Mouse (Mus musculus): ENCODE measurements around the gene Fv1.
"Not testable (repeated sequence)": the region's sequence is repeated elsewhere in the genome, so short reads cannot be mapped to it uniquely, and the experiment has no call there.

The Fv1 gene

DNA sequence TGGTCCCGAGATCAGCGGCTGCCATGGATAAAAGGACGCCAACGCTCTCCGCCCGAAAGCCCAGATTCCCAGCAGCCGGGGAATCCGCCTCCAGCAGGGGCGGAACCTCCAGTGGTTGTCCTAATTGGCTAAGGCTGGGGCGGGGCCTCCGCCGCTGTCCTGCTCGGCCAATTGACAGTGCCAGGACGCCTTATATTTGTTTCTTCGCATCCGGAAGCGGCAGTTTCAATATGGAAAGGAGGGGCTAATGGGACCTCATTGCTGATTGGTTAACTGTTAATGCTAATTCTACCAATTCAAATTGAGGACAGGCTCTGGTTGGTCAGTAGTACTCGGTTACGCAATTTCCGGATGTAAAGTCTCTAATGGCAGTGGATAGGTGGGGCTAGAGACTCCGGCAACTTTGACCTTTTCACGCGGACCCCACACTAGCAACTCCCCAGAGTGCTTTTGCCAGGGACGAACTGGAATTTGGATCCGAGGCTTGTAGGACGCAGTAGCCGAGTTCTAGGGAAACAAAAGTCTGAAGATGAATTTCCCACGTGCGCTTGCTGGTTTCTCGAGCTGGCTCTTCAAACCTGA lies at the start of gene Fv1, which contains the start of gene Miip:
TSS of gene Fv1 (plus strand) at position 530 of the 582 bp plus-strand sequence.
TSS of gene Miip (minus strand) at position 367 of the 582 bp plus-strand sequence.
- peak; percentile 96 for DNase-seq (ENCODE audit: extremely low spot score, low read depth, low spot score)

DNA sequence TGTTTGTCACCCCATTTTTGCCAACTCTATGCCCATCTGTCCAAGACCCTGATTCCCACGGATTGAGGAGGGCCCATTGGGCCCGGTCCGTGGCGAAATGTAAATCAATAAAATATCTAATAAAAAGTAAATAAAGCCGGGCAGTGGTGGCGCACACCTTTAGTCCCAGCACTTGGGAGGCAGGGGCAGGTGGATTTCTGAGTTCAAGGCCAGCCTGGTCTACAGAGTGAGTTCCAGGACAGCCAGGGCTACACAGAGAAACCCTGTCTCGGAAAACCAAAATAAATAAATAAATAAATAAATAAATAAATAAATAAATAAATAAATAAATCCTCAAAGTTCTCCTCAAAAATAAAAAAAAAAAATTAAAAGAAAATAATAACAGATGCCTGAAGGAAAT lies 49.1 kb upstream of the Fv1 start:
- not testable (repeated sequence) for DNase-seq (ENCODE audit: extremely low spot score, low read depth, low spot score)

DNA sequence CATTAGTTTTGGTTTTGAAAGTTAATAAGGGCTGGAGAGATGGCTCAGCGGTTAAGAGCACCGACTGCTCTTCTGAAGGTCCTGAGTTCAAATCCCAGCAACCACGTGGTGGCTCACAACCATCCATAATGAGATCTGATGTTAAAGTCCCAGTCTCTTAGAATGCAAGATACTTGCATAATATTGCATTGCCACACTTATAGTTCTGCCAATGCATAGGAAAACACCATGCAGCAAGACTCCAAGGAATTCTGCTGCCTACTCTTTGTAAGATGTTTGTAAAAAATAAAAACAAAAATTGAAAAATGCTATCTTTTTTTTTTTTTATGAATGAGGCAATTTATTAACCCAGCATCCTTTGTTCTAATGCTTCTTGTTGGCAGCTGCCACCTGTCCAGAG lies 47.4 kb upstream of the Fv1 start:
- not testable (repeated sequence) for DNase-seq (ENCODE audit: extremely low spot score, low read depth, low spot score)

DNA sequence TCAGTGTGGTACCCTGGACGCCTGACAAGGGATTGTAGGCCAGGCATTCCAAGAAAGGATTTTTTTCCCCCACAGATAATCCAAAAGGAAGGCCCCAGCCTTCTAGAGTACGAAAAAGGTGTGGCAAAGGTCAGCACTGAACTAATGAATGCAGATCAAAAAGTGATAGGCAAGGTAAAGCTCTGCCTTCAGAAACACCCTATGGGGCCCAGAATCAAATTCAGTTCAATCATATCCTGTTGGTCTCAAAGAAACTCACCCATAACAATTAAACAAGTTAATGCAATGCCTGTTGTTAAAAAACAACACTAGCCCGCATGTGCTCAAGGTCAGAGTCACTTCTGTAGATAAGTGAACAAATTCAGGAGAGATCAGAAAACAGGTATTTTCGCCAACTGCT lies 44.4 kb upstream of the Fv1 start:
- no peak for DNase-seq (ENCODE audit: extremely low spot score, low read depth, low spot score)

GRCm38 (mm10) chr4:147839282-147839681 lies 29.5 kb upstream of the Fv1 start:
- DNase-seq (ENCODE audit: extremely low spot score, low read depth, low spot score) = not testable (repeated sequence)

DNA sequence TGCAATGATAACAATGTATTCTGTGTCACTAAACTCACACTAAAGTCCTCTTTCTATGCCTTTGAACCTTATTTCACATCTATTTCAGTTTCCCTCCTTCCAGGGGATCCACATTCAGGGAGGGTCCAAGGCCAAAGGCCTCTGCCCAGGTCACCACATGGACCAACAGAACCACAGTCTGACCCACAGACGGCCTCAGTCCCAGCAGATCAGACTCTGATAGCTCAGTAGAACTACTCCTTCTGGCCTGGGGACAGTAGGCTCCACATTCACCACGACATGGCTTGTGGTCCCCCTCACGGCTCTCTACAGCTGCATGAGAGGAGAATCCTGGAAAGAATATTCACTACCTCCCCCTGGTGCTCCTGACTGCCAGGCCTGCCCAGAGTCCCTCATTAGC lies 25.9 kb upstream of the Fv1 start:
- DNase-seq (ENCODE audit: extremely low spot score, low read depth, low spot score) = no peak

- DNase-seq (ENCODE audit: extremely low spot score, low read depth, low spot score) = peak; percentile 96
These were observed 20.9 kb upstream of the Fv1 start, which contains the start of gene Zfp933 for GRCm38 (mm10) chr4:147847614-147848583. TSS of gene Zfp933 (minus strand) at chr4:147848366.

GRCm38 (mm10) chr4:147848584-147848991 lies 20.2 kb upstream of the Fv1 start:
- DNase-seq (ENCODE audit: extremely low spot score, low read depth, low spot score) = no peak

GRCm38 (mm10) chr4:147850776-147851175 lies 18.0 kb upstream of the Fv1 start:
- DNase-seq (ENCODE audit: extremely low spot score, low read depth, low spot score) = no peak

DNA sequence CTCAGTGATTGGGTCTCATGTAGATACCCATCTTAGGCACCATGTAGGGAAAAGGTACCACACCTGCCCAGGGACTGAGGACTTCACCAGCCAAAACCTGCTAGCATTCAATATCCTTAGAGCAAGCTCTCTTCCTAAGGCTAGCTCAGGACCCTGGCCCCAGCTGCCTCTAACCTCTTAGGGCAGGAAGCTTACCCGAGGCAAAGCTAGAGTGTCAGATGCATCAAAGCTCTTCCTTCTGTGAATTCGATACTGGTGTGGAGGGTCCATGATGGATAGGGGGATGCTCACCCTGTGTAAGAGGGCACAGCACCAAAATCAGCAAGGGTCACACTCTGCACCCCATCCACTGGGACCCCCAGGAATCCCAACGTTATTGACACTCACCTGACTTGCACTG lies 6.7 kb upstream of the Fv1 start:
- DNase-seq (ENCODE audit: extremely low spot score, low read depth, low spot score) = no peak

- DNase-seq (ENCODE audit: extremely low spot score, low read depth, low spot score) = no peak
These were observed 3.1 kb upstream of the Fv1 start for GRCm38 (mm10) chr4:147865651-147866050.

- no peak for DNase-seq (ENCODE audit: extremely low spot score, low read depth, low spot score)
These were observed 2.7 kb upstream of the Fv1 start for GRCm38 (mm10) chr4:147866056-147866455.

DNA sequence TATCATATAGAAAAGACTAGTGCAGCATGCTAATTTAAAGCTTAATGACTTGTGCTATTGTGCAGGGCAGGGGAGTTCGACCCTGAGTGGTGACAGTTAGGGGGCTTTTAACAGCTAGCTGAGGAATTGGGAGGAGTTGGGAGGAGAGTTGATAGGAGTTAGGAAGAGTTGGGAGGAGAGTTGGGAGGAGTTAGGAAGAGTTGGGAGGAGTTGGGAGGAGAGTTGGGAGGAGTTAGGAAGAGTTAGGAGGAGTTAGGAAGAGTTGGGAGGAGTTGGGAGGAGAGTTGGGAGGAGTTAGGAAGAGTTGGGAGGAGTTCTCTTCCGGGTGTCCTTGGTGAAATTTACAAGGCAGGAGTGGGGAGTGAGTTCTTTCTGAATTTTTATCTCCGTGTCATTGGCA lies 2.0 kb upstream of the Fv1 start:
- not testable (repeated sequence) for DNase-seq (ENCODE audit: extremely low spot score, low read depth, low spot score)

DNA sequence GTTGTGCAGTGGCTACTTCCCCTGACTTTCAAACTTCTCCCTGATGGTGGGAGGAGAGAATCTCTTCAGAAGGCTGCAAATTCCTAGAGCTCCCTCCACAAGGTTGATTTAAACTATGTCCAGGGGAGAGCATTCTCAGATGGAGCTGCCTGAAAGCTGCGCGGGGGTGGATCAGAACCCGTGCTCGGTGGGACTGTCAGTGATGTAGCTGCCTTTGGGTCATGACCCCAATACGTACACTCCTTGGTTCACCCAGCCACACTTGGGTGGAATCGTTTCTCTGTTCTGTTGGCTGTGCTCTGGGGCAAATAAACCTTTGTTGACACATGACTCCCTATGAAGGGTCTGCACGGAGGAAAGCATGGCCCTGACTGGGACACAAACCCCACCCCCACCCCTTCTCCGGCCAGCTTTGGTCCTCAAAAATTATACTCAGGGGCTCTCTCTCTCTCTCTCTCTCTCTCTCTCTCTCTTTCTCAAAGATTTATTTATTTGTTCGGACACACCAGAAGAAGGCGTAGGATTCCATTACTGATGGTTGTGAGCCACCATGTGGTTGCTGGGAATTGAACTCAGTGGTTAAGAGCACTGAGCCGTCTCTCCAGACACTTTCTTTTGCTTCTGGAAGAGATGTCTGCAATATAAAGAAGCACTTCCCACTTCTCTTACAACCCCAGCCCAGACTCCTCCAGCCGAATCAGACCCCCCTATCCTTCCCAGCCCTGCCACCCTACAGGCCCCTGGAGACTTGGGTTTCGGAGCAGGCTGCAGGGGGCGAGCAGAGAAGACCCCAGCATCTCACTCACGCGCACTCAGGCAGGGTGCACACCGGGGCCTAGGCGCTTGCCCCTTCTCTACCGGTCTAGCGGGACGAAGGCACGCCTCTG lies 973 bp upstream of the Fv1 start:
- no peak for DNase-seq (ENCODE audit: extremely low spot score, low read depth, low spot score)

- DNase-seq (ENCODE audit: extremely low spot score, low read depth, low spot score) = no peak
These were observed 459 bp downstream of the Fv1 start for GRCm38 (mm10) chr4:147869238-147869637.

DNA sequence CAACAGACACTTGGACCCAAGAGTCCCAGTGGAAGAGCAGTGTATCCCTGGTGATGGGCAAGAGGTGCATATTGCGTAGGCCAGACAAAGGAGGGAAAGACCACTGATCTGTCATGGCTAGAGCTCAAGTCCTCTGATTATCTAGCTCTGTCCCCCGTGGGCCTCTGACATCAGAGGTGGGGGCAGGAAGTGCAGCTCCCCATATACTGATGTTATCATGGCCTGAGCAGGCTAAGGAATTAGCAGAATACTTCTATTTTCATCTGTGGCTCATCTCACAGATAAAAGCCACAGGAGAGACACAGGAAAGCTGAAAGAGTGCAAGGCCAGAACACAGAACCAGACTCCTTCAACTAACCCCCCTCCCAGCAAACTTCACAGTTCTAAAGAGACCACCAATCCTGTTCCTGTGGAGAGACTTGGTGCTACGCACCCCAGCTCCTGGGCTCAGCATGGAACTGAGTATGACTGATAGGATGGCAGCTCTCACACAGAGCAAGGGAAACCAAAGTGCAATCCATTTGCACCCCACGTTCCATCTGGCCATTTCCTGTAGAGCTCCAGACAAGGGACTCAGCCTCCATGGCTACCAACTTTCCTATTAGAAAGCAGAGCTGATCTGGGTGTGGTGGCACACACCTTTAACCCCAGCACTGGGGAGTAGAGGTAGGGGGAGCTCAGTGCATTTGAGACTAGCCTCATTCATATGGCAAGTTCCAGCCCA lies 7.2 kb downstream of the Fv1 start:
- no peak for DNase-seq (ENCODE audit: extremely low spot score, low read depth, low spot score)

- no peak for DNase-seq (ENCODE audit: extremely low spot score, low read depth, low spot score)
These were observed 9.8 kb downstream of the Fv1 start for GRCm38 (mm10) chr4:147878537-147878936.

DNA sequence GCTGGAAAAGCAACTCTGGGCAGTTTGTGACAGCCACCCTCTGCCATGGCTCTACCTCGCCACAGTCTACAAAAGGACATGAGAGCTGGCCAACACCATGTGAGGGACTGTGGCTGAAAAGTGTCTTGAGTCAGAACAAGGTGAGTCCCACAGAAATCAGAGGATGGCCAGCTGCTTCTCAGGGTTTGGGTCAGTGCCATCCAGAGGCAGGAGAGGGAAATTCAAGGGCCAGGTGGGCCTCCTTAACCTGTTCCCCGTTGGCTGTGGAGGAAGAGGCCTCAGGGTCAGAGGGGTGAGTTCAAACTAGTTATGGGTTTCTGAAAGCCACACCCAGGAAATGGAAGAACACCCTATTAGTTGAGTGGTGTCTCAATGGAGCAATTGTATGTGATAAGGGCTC lies 10.7 kb downstream of the Fv1 start:
- DNase-seq (ENCODE audit: extremely low spot score, low read depth, low spot score) = no peak

DNA sequence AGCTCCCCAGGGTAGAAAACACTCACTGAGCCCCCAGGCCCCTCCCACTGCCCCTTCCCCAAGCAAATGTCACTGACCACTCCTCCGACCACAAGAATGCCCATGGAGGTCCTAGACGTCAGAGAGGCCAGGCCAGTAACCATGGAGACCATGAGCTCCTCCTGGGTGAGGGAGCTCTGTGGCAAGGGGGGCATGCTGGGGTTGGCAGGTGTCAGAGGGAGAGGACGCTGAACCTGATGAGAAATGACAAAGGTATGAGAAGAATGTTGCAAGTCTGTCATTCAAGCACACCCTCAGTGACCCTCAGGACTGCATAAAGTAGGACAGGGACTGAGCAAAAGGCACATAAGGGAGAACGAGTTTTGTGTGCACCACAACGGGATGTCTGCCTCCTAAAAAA lies 11.1 kb downstream of the Fv1 start:
- DNase-seq (ENCODE audit: extremely low spot score, low read depth, low spot score) = no peak

DNA sequence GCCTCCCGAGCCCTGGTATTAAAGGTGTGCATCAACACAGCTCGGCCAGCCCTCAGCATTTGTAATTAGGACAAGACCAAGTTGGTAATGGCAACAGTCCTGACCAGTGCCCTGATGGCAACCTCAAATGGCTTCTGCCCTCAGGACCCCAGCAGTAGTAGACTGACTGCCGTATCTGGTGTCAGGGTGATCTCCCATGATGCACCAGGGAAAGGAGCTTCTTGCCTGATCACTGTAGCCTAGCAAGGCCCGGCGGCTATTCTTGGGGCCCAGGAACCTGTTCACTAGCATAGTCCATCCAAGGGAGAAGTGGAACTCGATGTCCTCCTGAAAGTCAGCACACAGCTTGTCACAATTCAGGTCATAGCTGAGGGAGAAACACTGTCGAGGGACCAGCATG lies 13.0 kb downstream of the Fv1 start:
- DNase-seq (ENCODE audit: extremely low spot score, low read depth, low spot score) = no peak

Data from hindlimb bud, embryonic 11.5 days (tissue).